Mouse (Mus musculus) bone marrow, adult 2 months (tissue): ENCODE measurements at regions not wholly inside any gene's neighbourhood (a gene's known extent, or its start where the extent isn't known, plus 50 kb on each side); places are given as distances from the start of the nearest gene placed in this dataset.

Source experiments
- H3K27ac ChIP-seq: fragments of 200-500 bp; 2 replicates; pipeline ENCODE4 v1.5.1; 2012; ENCODE audit warnings: low read depth, mild to moderate bottlenecking, control low read depth, inconsistent platforms, low read length; ENCODE audit not compliant: control insufficient read depth, poor library complexity, insufficient read depth
- H3K4me1 ChIP-seq: fragments of 200-500 bp; 2 replicates; pipeline ENCODE4 v1.6.1; 2011; ENCODE audit warnings: low read length; ENCODE audit not compliant: control insufficient read depth, insufficient read depth
- H3K4me3 ChIP-seq: fragments of 200-500 bp; replicated peaks from 2 replicates; pipeline ENCODE3; 2011; ENCODE audit warnings: mild to moderate bottlenecking, low read depth, low read length, control low read depth; ENCODE audit not compliant: control insufficient read depth
- CTCF ChIP-seq: fragments of 200-500 bp; IDR thresholded peaks from 2 replicates; pipeline ENCODE4 v1.5.1; 2011; ENCODE audit warnings: low read length, control low read depth; ENCODE audit not compliant: control insufficient read depth, insufficient read depth
- POLR2A ChIP-seq: fragments of 200-500 bp; IDR thresholded peaks from 2 replicates; pipeline ENCODE4 v1.6.1; 2011; ENCODE audit warnings: low read depth, mild to moderate bottlenecking, control low read depth, low read length, borderline replicate concordance; ENCODE audit not compliant: control insufficient read depth
- WGBS: fragments of 180-500 bp; shearing (Covaris S2); methylation state at CpG from one replicate; pipeline ENCODE4 v1.1.7; 2018; 5-methylcytosine and 5-hydroxymethylcytosine counted together

DNA sequence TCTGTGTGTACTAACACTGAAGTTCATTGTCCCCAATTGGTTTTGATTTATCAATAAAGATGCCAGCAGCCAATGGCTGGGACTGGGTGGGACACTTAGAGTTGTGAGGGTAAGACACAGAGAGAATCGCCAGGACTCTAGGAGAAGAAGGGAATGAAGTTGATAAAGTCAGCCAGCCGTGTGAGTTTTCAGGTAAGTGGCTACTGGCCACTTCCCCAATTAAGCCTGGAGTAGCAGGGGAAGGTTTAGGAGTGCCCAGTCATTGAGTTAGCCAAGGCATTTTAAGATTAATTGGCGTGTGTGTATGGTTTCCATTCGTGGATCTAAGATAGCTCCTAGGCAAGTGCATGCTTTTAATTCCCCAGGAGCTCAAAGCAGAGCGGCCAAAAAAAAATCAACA, 141.5 kb downstream of the Tmem17 start:
- 21% methylated on average over 5 of the region's 5 CpGs for WGBS
- Histone ChIP-seq H3K4me1 (peaks cover 3% of the 10 kb centered on the region), H3K4me3 (no peak overlapping the region), H3K27ac (no peak overlapping the region)
- TF ChIP-seq CTCF (no peak), POLR2A (no peak)

DNA sequence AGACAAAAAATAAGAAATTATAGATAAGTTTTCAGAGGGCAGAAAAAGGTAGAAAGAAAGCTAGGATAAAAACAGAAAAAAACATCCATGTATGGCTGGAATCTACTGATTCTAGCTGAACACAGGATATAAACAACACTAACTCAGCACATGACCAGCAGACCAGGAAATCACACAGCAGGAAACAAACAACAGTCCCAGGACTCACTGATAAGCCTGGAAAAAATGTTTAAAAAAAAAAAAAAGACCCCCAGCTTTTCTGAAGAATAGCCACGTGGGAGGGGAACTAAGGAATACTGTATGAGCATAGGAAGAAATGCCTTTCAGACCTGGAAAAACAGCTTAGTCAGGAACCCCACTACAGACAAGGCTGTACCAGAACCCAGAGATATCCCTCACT, 145.7 kb downstream of the Tmem17 start:
- WGBS = 24% methylated on average over 1 of the region's 1 CpGs
- Histone ChIP-seq H3K4me1 (peaks cover 3% of the 10 kb centered on the region), H3K4me3 (no peak overlapping the region), H3K27ac (no peak overlapping the region)
- no peak for TF ChIP-seq POLR2A
- no peak for TF ChIP-seq CTCF

GRCm38 (mm10) chr11:22661072-22661471, 149.2 kb downstream of the Tmem17 start:
- no peak overlapping the region for H3K4me3 ChIP-seq
- 43% methylated on average over 5 of the region's 5 CpGs for WGBS
- H3K4me1 ChIP-seq = peaks cover 3% of the 10 kb centered on the region
- no peak overlapping the region for H3K27ac ChIP-seq
- TF ChIP-seq POLR2A = no peak
- TF ChIP-seq CTCF = no peak

DNA sequence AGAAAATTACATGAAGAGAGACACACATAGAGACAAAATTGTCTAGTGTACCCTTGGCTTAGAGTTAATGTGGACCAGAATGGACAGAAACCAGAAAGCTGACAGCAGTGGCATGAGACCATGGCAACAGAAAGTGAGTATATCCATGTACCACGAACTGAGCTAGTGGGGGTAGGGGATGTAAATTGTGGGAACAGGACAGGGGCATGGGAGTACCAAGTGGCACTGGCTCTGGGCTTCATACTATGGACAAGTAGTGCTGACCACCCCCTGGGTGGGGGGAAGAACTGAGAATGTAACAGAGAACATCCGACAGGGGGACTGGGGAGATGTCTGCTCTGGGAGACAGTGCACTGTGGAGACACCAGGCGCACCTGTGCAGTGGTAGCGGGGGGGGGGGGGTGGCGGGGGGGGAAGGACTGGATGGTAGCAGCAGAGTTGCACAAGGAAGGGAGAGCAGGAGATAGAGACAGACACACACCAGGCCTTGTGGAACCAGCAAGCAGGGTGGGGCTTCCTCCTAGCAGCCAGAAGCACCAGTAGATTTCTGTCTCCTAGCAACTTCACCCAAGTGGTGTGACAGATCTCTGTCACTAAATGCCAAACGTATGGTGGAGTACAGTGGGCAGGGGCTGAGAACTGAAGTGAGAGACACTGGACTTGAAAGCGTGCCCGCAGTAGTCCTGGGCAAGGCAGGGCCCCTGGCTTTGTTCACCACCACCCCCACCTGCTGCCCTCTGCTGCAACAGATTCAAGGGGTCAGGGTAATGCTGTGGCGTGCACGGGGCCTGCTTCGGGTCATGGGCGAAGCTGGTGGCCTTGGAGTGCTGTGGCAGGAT, 150.0 kb downstream of the Tmem17 start:
- H3K27ac ChIP-seq = no peak overlapping the region
- no peak for TF ChIP-seq CTCF
- peaks cover 5% of the 10 kb centered on the region for H3K4me1 ChIP-seq
- 69% methylated on average over 11 of the region's 12 CpGs for WGBS
- no peak overlapping the region for H3K4me3 ChIP-seq

- no peak overlapping the region for H3K27ac ChIP-seq
- H3K4me1 ChIP-seq = peaks cover 5% of the 10 kb centered on the region
- TF ChIP-seq CTCF (no peak), POLR2A (no peak)
- 3% methylated on average over 4 of the region's 4 CpGs for WGBS
- no peak overlapping the region for H3K4me3 ChIP-seq
Observed at GRCm38 (mm10) chr11:22665978-22666377, 154.1 kb downstream of the Tmem17 start.

DNA sequence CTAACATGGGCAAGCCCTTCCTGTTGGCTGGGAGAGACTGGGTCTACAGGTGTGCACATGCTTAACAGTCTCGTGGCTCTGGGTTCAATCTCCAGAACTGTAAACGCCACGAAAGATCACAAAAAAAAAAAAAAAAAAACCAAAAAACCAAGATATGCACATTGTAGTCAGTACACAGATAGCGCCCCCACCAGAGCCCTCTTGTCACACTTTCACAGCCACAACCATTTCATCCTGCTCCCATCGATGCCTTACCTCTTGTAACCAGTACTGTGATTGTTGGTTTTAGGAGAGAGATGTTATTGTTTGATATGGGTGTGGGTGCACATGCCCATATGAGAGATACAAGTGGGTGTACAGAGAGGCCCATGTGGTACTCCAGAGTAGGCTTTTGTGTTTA, 154.5 kb downstream of the Tmem17 start:
- H3K27ac ChIP-seq = no peak overlapping the region
- H3K4me1 ChIP-seq = peaks cover 5% of the 10 kb centered on the region
- TF ChIP-seq POLR2A = no peak
- TF ChIP-seq CTCF = no peak
- no peak overlapping the region for H3K4me3 ChIP-seq
- 19% methylated on average over 5 of the region's 5 CpGs for WGBS

DNA sequence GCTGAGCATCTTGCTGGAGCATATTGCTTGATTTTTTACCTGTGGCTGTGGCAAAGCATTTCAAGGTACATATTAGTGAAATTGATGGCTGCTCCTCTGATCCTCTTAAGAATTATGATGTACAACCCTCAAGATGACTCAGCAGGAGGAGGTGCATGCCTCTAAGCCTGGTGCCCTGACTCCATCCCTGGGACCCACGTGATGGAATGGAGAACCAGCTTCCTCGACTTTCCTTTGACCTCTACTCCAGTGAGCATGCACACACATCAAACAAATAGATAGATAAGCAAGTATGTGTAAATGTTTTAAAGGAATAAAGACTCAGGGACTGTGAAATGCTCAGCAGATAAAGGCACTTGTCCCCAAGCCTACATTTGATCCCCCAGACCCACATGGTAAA, 156.3 kb downstream of the Tmem17 start:
- no peak for TF ChIP-seq POLR2A
- TF ChIP-seq CTCF = no peak
- Histone ChIP-seq H3K4me3 (no peak overlapping the region), H3K27ac (no peak overlapping the region), H3K4me1 (peaks cover 5% of the 10 kb centered on the region)
- WGBS = 29% methylated on average over 2 of the region's 2 CpGs

DNA sequence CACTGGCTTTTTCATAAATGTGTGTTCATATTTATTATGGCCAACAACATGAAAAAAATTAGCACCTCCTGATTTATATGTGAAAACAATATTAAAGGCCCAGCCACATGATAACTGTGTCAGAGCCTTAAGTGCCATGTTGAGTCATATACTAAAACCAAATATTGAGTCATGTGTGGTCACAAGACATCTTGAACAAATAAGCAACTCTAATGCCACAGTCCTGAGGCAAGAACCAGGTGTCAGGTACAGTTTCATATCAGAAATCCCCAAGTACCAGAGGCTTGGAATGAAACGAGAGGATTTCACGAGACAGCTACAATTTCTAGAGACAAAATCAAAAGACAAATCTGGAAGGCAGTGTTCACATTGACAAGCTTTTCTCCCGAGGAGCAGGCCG, 157.4 kb downstream of the Tmem17 start:
- no peak overlapping the region for H3K27ac ChIP-seq

More for the DNA sequence above, 157.4 kb downstream of the Tmem17 start:
- WGBS = 78% methylated on average over 4 of the region's 4 CpGs
- TF ChIP-seq POLR2A (no peak), CTCF (no peak)
- H3K4me1 ChIP-seq = peaks cover 5% of the 10 kb centered on the region
- H3K4me3 ChIP-seq = no peak overlapping the region
